In genomic region chrX:106026418-106027342, GRCm38 (mm10) we compare ENCODE assay signal across 8 mouse cellular contexts. TPM values are rescaled to one million over a fixed set of nuclear protein-coding genes. Genes with fewer than 3 reads are reported as not detected.
DNase-seq lines count a peak whose midpoint lies in the region; ATAC-seq and TF ChIP-seq lines count a peak whose summit lies in the region.

Gene Atp7a (plus strand): TSS chrX:106027276.

- no peak for TF ChIP-seq EP300 in CH12.LX (IDR thresholded peaks at IDR 0.05; ENCODE audit: low read length)

- peak; percentile 87 for TF ChIP-seq POLR2A in CH12.LX (IDR thresholded peaks at IDR 0.05; ENCODE audit: low read depth, low read length)
- peak; percentile 69 for TF ChIP-seq POLR2A in testis, adult 2 months (IDR thresholded peaks at IDR 0.05; ENCODE audit: control insufficient read depth, low read depth, low read length)

- peak; percentile 51 for TF ChIP-seq RAD21 in CH12.LX (IDR thresholded peaks at IDR 0.05; ENCODE audit: low read depth, low read length)

- no peaks in the 10 kb centered on the region for H3K27me3 ChIP-seq in CH12.LX (replicated peaks)
- H3K27me3 ChIP-seq in forebrain, embryonic 11.5 days (ENCODE audit: control insufficient read depth, insufficient read depth, low read length), result no peaks in the 10 kb centered on the region
- no peaks in the 10 kb centered on the region for H3K27me3 ChIP-seq in heart, embryonic 16.5 days (ENCODE audit: control insufficient read depth, insufficient read depth, low read length)
- H3K27me3 ChIP-seq in liver, embryonic 16.5 days (ENCODE audit: control insufficient read depth, insufficient read depth, low read depth, low read length), result no peaks in the 10 kb centered on the region
- H3K27me3 ChIP-seq in neural tube, embryonic 13.5 days, result no peaks in the 10 kb centered on the region
- no peaks in the 10 kb centered on the region for H3K27me3 ChIP-seq in testis, adult 2 months (ENCODE audit: control insufficient read depth, insufficient read depth, low read length)

- dilution Hi-C loops in CH12.LX (cut with MboI; ENCODE audit: extremely low pct_ligation_motif_present, extremely low pct_unique_long_range_greater_than_20kb, low sequenced_read_pairs), result no loop called here

- DNase-seq in CH12.LX (ENCODE audit: extremely low read depth), result peak; percentile 89
- DNase-seq in c-Kit-positive CD71-positive TER-119-negative erythroid progenitor cells, embryonic 14.5 days (ENCODE audit: low read depth), result peak; percentile 84
- peak; percentile 94 for DNase-seq in forebrain, embryonic 11.5 days (ENCODE audit: low spot score)
- DNase-seq in kidney, postnatal 4 days, result peak; percentile 93 to 95

- H3K9me3 ChIP-seq in CH12.LX (replicated peaks; ENCODE audit: low read length), result no peaks in the 10 kb centered on the region
- H3K9me3 ChIP-seq in forebrain, embryonic 11.5 days (ENCODE audit: control insufficient read depth, low read length), result no peaks in the 10 kb centered on the region
- no peaks in the 10 kb centered on the region for H3K9me3 ChIP-seq in heart, embryonic 16.5 days (replicated peaks; ENCODE audit: control insufficient read depth, low read length)
- no peaks in the 10 kb centered on the region for H3K9me3 ChIP-seq in liver, embryonic 16.5 days (replicated peaks; ENCODE audit: control insufficient read depth, low read length)
- no peaks in the 10 kb centered on the region for H3K9me3 ChIP-seq in neural tube, embryonic 13.5 days

- no peak within 1 kb of the TSS for H3K27ac ChIP-seq in CH12.LX (ENCODE audit: insufficient read depth, low read depth)
- H3K27ac ChIP-seq in forebrain, embryonic 11.5 days (ENCODE audit: low read depth, low read length), result no peak within 1 kb of the TSS
- peak within 1 kb of the TSS; percentile 83 for H3K27ac ChIP-seq in heart, embryonic 16.5 days (ENCODE audit: low read length)
- H3K27ac ChIP-seq in liver, embryonic 16.5 days (ENCODE audit: low read length), result peak within 1 kb of the TSS; percentile 76
- H3K27ac ChIP-seq in neural tube, embryonic 13.5 days (replicated peaks), result peak within 1 kb of the TSS; percentile 70
- peak within 1 kb of the TSS; percentile 74 for H3K27ac ChIP-seq in testis, adult 2 months (ENCODE audit: control insufficient read depth, insufficient read depth, low read depth, low read length)

- H3K4me1 ChIP-seq in CH12.LX (ENCODE audit: control insufficient read depth in 1 of 2, insufficient read depth in 2 of 2), result peaks cover 0 to 4% of the 10 kb centered on the region in 2 experiments; a peak in 2 of 4 replicates
- no peaks in the 10 kb centered on the region for H3K4me1 ChIP-seq in forebrain, embryonic 11.5 days (replicated peaks; ENCODE audit: control insufficient read depth, insufficient read depth, low read length)
- H3K4me1 ChIP-seq in heart, embryonic 16.5 days (ENCODE audit: control insufficient read depth, insufficient read depth, low read length), result 0 out of 2 replicates have a peak, but pooled peaks cover 2% of the 10 kb centered on the region
- no peaks in the 10 kb centered on the region; the same call in 1 of the 2 replicates for H3K4me1 ChIP-seq in liver, embryonic 16.5 days (ENCODE audit: control insufficient read depth, low read depth, low read length)
- peaks cover 20% of the 10 kb centered on the region for H3K4me1 ChIP-seq in neural tube, embryonic 13.5 days (replicated peaks)
- H3K4me1 ChIP-seq in testis, adult 2 months (ENCODE audit: control insufficient read depth, insufficient read depth, low read length), result no peaks in the 10 kb centered on the region

- 20% methylated on average over 36 of the region's 36 CpGs for WGBS in forebrain, embryonic 11.5 days
- 15% methylated on average over 36 of the region's 36 CpGs for WGBS in heart, embryonic 16.5 days
- 21% methylated on average over 36 of the region's 36 CpGs for WGBS in liver, embryonic 16.5 days (ENCODE audit: insufficient replicate concordance)
- WGBS in neural tube, embryonic 13.5 days, result 16% methylated on average over 36 of the region's 36 CpGs

- H3K9ac ChIP-seq in CH12.LX (ENCODE audit: insufficient read depth, low read depth), result peak within 1 kb of the TSS; percentile 93; the same call in 1 of the 2 replicates
- peak within 1 kb of the TSS; percentile 55 for H3K9ac ChIP-seq in forebrain, embryonic 11.5 days (ENCODE audit: low read length)
- peak within 1 kb of the TSS; percentile 79 for H3K9ac ChIP-seq in heart, embryonic 16.5 days (ENCODE audit: low read length)
- H3K9ac ChIP-seq in liver, embryonic 16.5 days (ENCODE audit: low read depth, low read length), result peak within 1 kb of the TSS; percentile 72
- H3K9ac ChIP-seq in neural tube, embryonic 13.5 days, result peak within 1 kb of the TSS; percentile 75

- H3K36me3 ChIP-seq in CH12.LX (replicated peaks in 1 of 2; ENCODE audit: control insufficient read depth in 1 of 2, insufficient read depth in 1 of 2, low read length in 1 of 2), result peaks cover 2 to 8% of the 10 kb centered on the region in 2 experiments
- H3K36me3 ChIP-seq in forebrain, embryonic 11.5 days (ENCODE audit: control insufficient read depth, insufficient read depth, low read length), result no peaks in the 10 kb centered on the region
- peaks cover 5% of the 10 kb centered on the region; the same call in 1 of the 2 replicates for H3K36me3 ChIP-seq in heart, embryonic 16.5 days (ENCODE audit: control insufficient read depth, insufficient read depth)
- H3K36me3 ChIP-seq in liver, embryonic 16.5 days (ENCODE audit: control insufficient read depth, insufficient read depth), result no peaks in the 10 kb centered on the region
- H3K36me3 ChIP-seq in neural tube, embryonic 13.5 days, result 0 out of 2 replicates have a peak, but pooled peaks cover 3% of the 10 kb centered on the region
- H3K36me3 ChIP-seq in testis, adult 2 months (ENCODE audit: control insufficient read depth, insufficient read depth, low read length), result no peaks in the 10 kb centered on the region

- peak in 1 of 2 experiments; percentile 84; a peak in 2 of 4 replicates for TF ChIP-seq CTCF in CH12.LX (conservative IDR thresholded peaks at IDR 0.05 in 1 of 2, IDR thresholded peaks at IDR 0.05 in 1 of 2; ENCODE audit: low read depth in 2 of 2, low read length in 2 of 2)
- TF ChIP-seq CTCF in testis, adult 2 months (IDR thresholded peaks at IDR 0.05; ENCODE audit: control insufficient read depth, insufficient read depth, insufficient replicate concordance, low read depth, low read length), result peak; percentile 58; the same call in 1 of the 2 replicates

- H3K4me2 ChIP-seq in CH12.LX (ENCODE audit: insufficient read depth, low read depth, poor library complexity, severe bottlenecking), result peak within 1 kb of the TSS; percentile 71
- H3K4me2 ChIP-seq in forebrain, embryonic 11.5 days (ENCODE audit: low read depth, low read length, severe bottlenecking), result peak within 1 kb of the TSS; percentile 43; the same call in 1 of the 2 replicates
- H3K4me2 ChIP-seq in heart, embryonic 16.5 days (ENCODE audit: low read depth, low read length), result peak within 1 kb of the TSS; percentile 60
- peak within 1 kb of the TSS; percentile 65 for H3K4me2 ChIP-seq in liver, embryonic 16.5 days (ENCODE audit: low read depth, low read length)
- peak within 1 kb of the TSS; percentile 60 for H3K4me2 ChIP-seq in neural tube, embryonic 13.5 days

- ATAC-seq in forebrain, embryonic 11.5 days (replicated peaks; ENCODE audit: low FRiP score), result peak; percentile 97
- ATAC-seq in heart, embryonic 16.5 days (replicated peaks; ENCODE audit: extremely low read depth, insufficient read depth, low FRiP score), result peak; percentile 97
- peak; percentile 99 for ATAC-seq in liver, embryonic 16.5 days (ENCODE audit: low read depth)
- peak; percentile 98 for ATAC-seq in neural tube, embryonic 13.5 days (ENCODE audit: low read depth)

- H3K4me3 ChIP-seq in CH12.LX (replicated peaks in 1 of 3; ENCODE audit: low read depth in 2 of 3, low read length in 2 of 3, poor library complexity in 1 of 3), result peak within 1 kb of the TSS; percentile 51 to 77 (median 55)
- peak within 1 kb of the TSS; percentile 47 for H3K4me3 ChIP-seq in forebrain, embryonic 11.5 days (ENCODE audit: low read depth, low read length)
- peak within 1 kb of the TSS; percentile 67 for H3K4me3 ChIP-seq in heart, embryonic 16.5 days (ENCODE audit: low read length)
- H3K4me3 ChIP-seq in liver, embryonic 16.5 days (ENCODE audit: low read depth, low read length), result peak within 1 kb of the TSS; percentile 69
- peak within 1 kb of the TSS; percentile 53 for H3K4me3 ChIP-seq in neural tube, embryonic 13.5 days
- peak within 1 kb of the TSS; percentile 77 for H3K4me3 ChIP-seq in testis, adult 2 months (ENCODE audit: control insufficient read depth, low read depth, low read length)

- peaks cover 18% of the 10 kb centered on the region for H3K79me2 ChIP-seq in CH12.LX (replicated peaks; ENCODE audit: control insufficient read depth, extremely low read depth, insufficient read depth, poor library complexity, severe bottlenecking)

- in situ Hi-C loops in CH12.LX (cut with MboI; ENCODE audit: low pct_ligation_motif_present, low pct_unique_long_range_greater_than_20kb, low sequenced_read_pairs), result no loop called here

TF ChIP-seq in CH12.LX, 34 proteins besides CTCF, POLR2A, EP300 and RAD21 (continues in another document):
- TF ChIP-seq MAX (IDR thresholded peaks at IDR 0.05; ENCODE audit: low read length) (peak; percentile 83), TCF12 (IDR thresholded peaks at IDR 0.05; ENCODE audit: low read depth, low read length) (peak; percentile 68), ZNF384 (IDR thresholded peaks at IDR 0.05; ENCODE audit: low read depth, low read length) (no peak), MYC (IDR thresholded peaks at IDR 0.05; ENCODE audit: low read depth, low read length) (peak; percentile 72; the same call in 1 of the 2 replicates), E2F4 (IDR thresholded peaks at IDR 0.05; ENCODE audit: insufficient replicate concordance, low read depth, low read length) (no peak), ELF1 (IDR thresholded peaks at IDR 0.05; ENCODE audit: low read depth, low read length) (peak; percentile 95), MEF2A (IDR thresholded peaks at IDR 0.05; ENCODE audit: borderline replicate concordance, low read depth, low read length) (peak; percentile 63; the same call in 1 of the 2 replicates), JUND (conservative IDR thresholded peaks at IDR 0.05; ENCODE audit: low read depth, low read length) (no peak), ZKSCAN1 (IDR thresholded peaks at IDR 0.05; ENCODE audit: borderline replicate concordance, low read depth, low read length) (no peak), POLR2AphosphoS2 (IDR thresholded peaks at IDR 0.05; ENCODE audit: low read depth, low read length) (0 out of 2 replicates have a peak, but pooled peaks have one; percentile 40)

RNA-seq across cellular contexts. Expression of gene Atp7a, which starts in this region (rescaled TPM):
- total RNA-seq in CH12.LX (2012; rRNA removed), result 5.4 and 5.7 TPM in 2 replicates
- 2.2 and 2.6 TPM in 2 replicates for total RNA-seq in CH12.LX (2014; rRNA removed)
- 3.9 and 4.0 TPM in 2 replicates for polyA plus RNA-seq in CH12.LX (2012; ENCODE audit: insufficient read length, low read depth)
- 21.8 and 22.0 TPM in 2 replicates for polyA plus RNA-seq in forebrain, embryonic 11.5 days (2014; fragmentation: Nextera tagmentation; extraction: Ambion mirVana)
- 10.3 and 12.1 TPM in 2 replicates for polyA plus RNA-seq in heart, embryonic 16.5 days (2015; fragmentation: Nextera tagmentation; extraction: Ambion mirVana)
- 13.8 and 14.7 TPM in 2 replicates for polyA plus RNA-seq in liver, embryonic 16.5 days (2015; fragmentation: Nextera tagmentation; extraction: Ambion mirVana)
- polyA plus RNA-seq in neural tube, embryonic 13.5 days (2015; fragmentation: Nextera tagmentation; extraction: Ambion mirVana), result 14.8 and 16.2 TPM in 2 replicates
- 1.4 and 2.7 TPM in 2 replicates for polyA plus RNA-seq in testis, adult 2 months (2012; rRNA removed)

Comparison
In these comparisons a context has a peak if more than half of its experiments do, and no peak if none do; other contexts are left out.
1. H3K27ac ChIP-seq: peak in heart, embryonic 16.5 days (single experiment), liver, embryonic 16.5 days (single experiment), neural tube, embryonic 13.5 days (single experiment) and testis, adult 2 months (single experiment); none in CH12.LX (single experiment) and forebrain, embryonic 11.5 days (single experiment).
2. Peak in every context shown above with its lines, with median percentiles within 50 percentile points of each other: DNase-seq, H3K4me2 ChIP-seq, H3K4me3 ChIP-seq, H3K9ac ChIP-seq and ATAC-seq.